Mouse (Mus musculus) cerebellum, adult 2 months (tissue): Measurements from ENCODE around the gene Fam234b.

ENCODE experiments used
- CTCF ChIP-seq: fragments of 200-500 bp; IDR thresholded peaks from 2 replicates; pipeline ENCODE4 v1.5.1; 2011; ENCODE audit warnings: low read depth, mild to moderate bottlenecking, control low read depth, low read length, moderate library complexity, borderline replicate concordance; ENCODE audit not compliant: insufficient read depth
- POLR2A ChIP-seq: fragments of 200-500 bp; IDR thresholded peaks from 2 replicates; pipeline ENCODE4 v1.6.1; 2011; ENCODE audit warnings: low read length, control low read depth, borderline replicate concordance; ENCODE audit not compliant: insufficient read depth

DNA sequence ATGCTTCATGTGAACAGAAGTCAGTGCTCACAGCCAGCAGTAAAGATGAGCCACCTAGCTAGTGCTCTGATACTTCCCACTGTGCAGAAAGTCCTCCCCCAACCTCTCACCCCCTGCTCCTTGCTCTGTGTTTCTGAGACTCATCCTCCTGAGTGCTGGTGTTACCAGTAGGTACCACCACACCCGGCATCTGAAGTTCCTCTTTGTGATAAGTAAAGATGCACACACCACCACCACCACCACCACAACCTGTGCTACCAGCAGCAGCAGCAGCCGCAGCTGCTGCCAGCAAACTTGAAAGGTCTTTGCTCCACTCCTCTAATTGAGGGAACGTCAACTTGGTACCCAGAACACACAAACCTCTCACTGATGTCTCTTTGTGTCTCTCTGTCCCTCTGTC is 69.4 kb downstream of the Fam234b start:
- no peak for TF ChIP-seq CTCF
- TF ChIP-seq POLR2A, result no peak
